In the genomic region with DNA sequence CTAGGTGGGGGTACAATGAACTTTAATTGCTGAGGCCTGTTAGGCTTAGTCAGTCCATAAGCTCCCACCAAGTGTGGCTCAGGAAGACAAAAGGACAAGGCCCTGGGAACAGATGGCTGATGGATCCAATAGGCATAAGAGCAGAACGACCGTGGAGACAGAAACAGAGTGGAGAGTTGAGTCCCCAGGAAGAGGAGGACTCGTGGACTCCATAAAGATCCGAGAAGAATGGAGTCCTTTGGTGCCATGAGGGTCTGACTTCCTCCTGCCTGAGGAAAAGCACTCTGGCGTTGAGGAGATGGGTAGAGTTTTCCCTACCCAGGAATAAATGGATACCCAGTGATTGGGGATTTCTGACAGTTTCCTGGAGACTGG, we compare ENCODE assay signal across 8 mouse cellular contexts. TPM values are rescaled to one million over a fixed set of nuclear protein-coding genes. Genes with fewer than 3 reads are reported as not detected.
DNase-seq lines count a peak whose midpoint lies in the region; ATAC-seq lines count a peak whose summit lies in the region.

No protein-coding gene starts in this region.

- DNase-seq in lung, postnatal 10 days, result no peak
- DNase-seq in B cell, adult 2 months, result no peak
- DNase-seq in spleen, adult 12 weeks (ENCODE audit: low spot score), result no peak
- DNase-seq in layer of hippocampus, postnatal 10 days (ENCODE audit: low spot score in 2 of 2), result no peak

- H3K4me3 ChIP-seq in lung, embryonic 15.5 days, result peak overlapping the region; percentile 75
- H3K4me3 ChIP-seq in forebrain, embryonic 13.5 days, result peak overlapping the region; percentile 68
- H3K4me3 ChIP-seq in limb, embryonic 15.5 days, result peak overlapping the region; percentile 66
- peak overlapping the region; percentile 57; the same call in 1 of the 2 replicates for H3K4me3 ChIP-seq in stomach, embryonic 14.5 days (ENCODE audit: low read depth, low read length)

- WGBS in lung, embryonic 15.5 days, result 25% methylated on average over 5 of the region's 5 CpGs
- WGBS in forebrain, embryonic 13.5 days, result 19% methylated on average over 5 of the region's 5 CpGs
- WGBS in limb, embryonic 15.5 days, result 23% methylated on average over 5 of the region's 5 CpGs
- WGBS in stomach, embryonic 14.5 days, result 30% methylated on average over 5 of the region's 5 CpGs

- H3K27me3 ChIP-seq in lung, embryonic 15.5 days, result no peaks in the 10 kb centered on the region
- H3K27me3 ChIP-seq in forebrain, embryonic 13.5 days, result peaks cover 4% of the 10 kb centered on the region; the same call in 1 of the 2 replicates
- no peaks in the 10 kb centered on the region for H3K27me3 ChIP-seq in limb, embryonic 15.5 days
- no peaks in the 10 kb centered on the region for H3K27me3 ChIP-seq in stomach, embryonic 14.5 days (ENCODE audit: control insufficient read depth, insufficient read depth, low read length)

- no peaks in the 10 kb centered on the region for H3K9me3 ChIP-seq in lung, embryonic 15.5 days
- 0 out of 2 replicates have a peak, but pooled peaks cover 12% of the 10 kb centered on the region for H3K9me3 ChIP-seq in forebrain, embryonic 13.5 days (replicated peaks)
- H3K9me3 ChIP-seq in limb, embryonic 15.5 days, result no peaks in the 10 kb centered on the region
- H3K9me3 ChIP-seq in stomach, embryonic 14.5 days (ENCODE audit: control insufficient read depth, low read depth, low read length), result peaks cover under 1% of the 10 kb centered on the region

- peaks cover 29% of the 10 kb centered on the region for H3K4me1 ChIP-seq in lung, embryonic 15.5 days
- H3K4me1 ChIP-seq in forebrain, embryonic 13.5 days, result peaks cover 35% of the 10 kb centered on the region
- peaks cover 46% of the 10 kb centered on the region for H3K4me1 ChIP-seq in limb, embryonic 15.5 days
- H3K4me1 ChIP-seq in stomach, embryonic 14.5 days (ENCODE audit: control insufficient read depth, insufficient read depth, low read length), result peaks cover 16% of the 10 kb centered on the region

- peak overlapping the region; percentile 94 for H3K4me2 ChIP-seq in lung, embryonic 15.5 days
- H3K4me2 ChIP-seq in forebrain, embryonic 13.5 days, result peak overlapping the region; percentile 87
- H3K4me2 ChIP-seq in limb, embryonic 15.5 days, result peak overlapping the region; percentile 67
- H3K4me2 ChIP-seq in stomach, embryonic 14.5 days (replicated peaks; ENCODE audit: low read depth, low read length), result peak overlapping the region; percentile 86; the same call in 1 of the 2 replicates

- H3K27ac ChIP-seq in lung, embryonic 15.5 days, result peak overlapping the region; percentile 78
- H3K27ac ChIP-seq in forebrain, embryonic 13.5 days, result peak overlapping the region; percentile 76
- peak overlapping the region; percentile 88 for H3K27ac ChIP-seq in limb, embryonic 15.5 days
- H3K27ac ChIP-seq in stomach, embryonic 14.5 days (ENCODE audit: low read length), result peak overlapping the region; percentile 61

- ATAC-seq in lung, embryonic 15.5 days (ENCODE audit: borderline replicate concordance, extremely low read depth, low FRiP score, low TSS enrichment), result no peak
- ATAC-seq in forebrain, embryonic 13.5 days, result peak; percentile 32; the same call in 1 of the 2 replicates
- no peak for ATAC-seq in limb, embryonic 15.5 days (ENCODE audit: insufficient number of reproducible peaks, low FRiP score, low TSS enrichment, low read depth)
- no peak for ATAC-seq in stomach, embryonic 14.5 days (ENCODE audit: insufficient number of reproducible peaks, insufficient read depth, low FRiP score, low read depth)

- 0 out of 2 replicates have a peak overlapping the region, but pooled peaks have one; percentile 87 for H3K9ac ChIP-seq in lung, embryonic 15.5 days
- peak overlapping the region; percentile 96 for H3K9ac ChIP-seq in forebrain, embryonic 13.5 days
- no peak overlapping the region for H3K9ac ChIP-seq in limb, embryonic 15.5 days
- H3K9ac ChIP-seq in stomach, embryonic 14.5 days (replicated peaks; ENCODE audit: low read depth, low read length), result no peak overlapping the region

- no peaks in the 10 kb centered on the region for H3K36me3 ChIP-seq in lung, embryonic 15.5 days
- H3K36me3 ChIP-seq in forebrain, embryonic 13.5 days (ENCODE audit: poor library complexity, severe bottlenecking), result no peaks in the 10 kb centered on the region
- H3K36me3 ChIP-seq in limb, embryonic 15.5 days, result no peaks in the 10 kb centered on the region
- H3K36me3 ChIP-seq in stomach, embryonic 14.5 days (ENCODE audit: control insufficient read depth, insufficient read depth, low read length), result no peaks in the 10 kb centered on the region

RNA-seq across cellular contexts. Expression of gene Npr2, which starts 1.1 kb away (rescaled TPM):
- polyA plus RNA-seq in lung, embryonic 15.5 days (2015; fragmentation: Nextera tagmentation; extraction: Ambion mirVana), result 9.6 and 10.6 TPM in 2 replicates
- polyA plus RNA-seq in forebrain, embryonic 13.5 days (2015; fragmentation: Nextera tagmentation; extraction: Ambion mirVana), result 9.1 and 10.7 TPM in 2 replicates
- polyA plus RNA-seq in limb, embryonic 15.5 days (2015; fragmentation: Nextera tagmentation; extraction: Ambion mirVana), result 16.8 and 22.2 TPM in 2 replicates
- 13.3 and 17.3 TPM in 2 replicates for polyA plus RNA-seq in stomach, embryonic 14.5 days (2014; fragmentation: Nextera tagmentation; extraction: Ambion mirVana)
- 10 to 100 TPM; 47.8 to 49.0 TPM for total RNA-seq in layer of hippocampus, postnatal 10 days (2021)

RNA-seq across cellular contexts. Expression of gene Spag8, which starts 22.7 kb away (rescaled TPM):
- polyA plus RNA-seq in lung, embryonic 15.5 days (2015; fragmentation: Nextera tagmentation; extraction: Ambion mirVana), result 3.9 TPM in 2 replicates
- 3.9 and 6.8 TPM in 2 replicates for polyA plus RNA-seq in forebrain, embryonic 13.5 days (2015; fragmentation: Nextera tagmentation; extraction: Ambion mirVana)
- 0.36 and 0.47 TPM in 2 replicates for polyA plus RNA-seq in limb, embryonic 15.5 days (2015; fragmentation: Nextera tagmentation; extraction: Ambion mirVana)
- polyA plus RNA-seq in stomach, embryonic 14.5 days (2014; fragmentation: Nextera tagmentation; extraction: Ambion mirVana), result 0.70 and 1.7 TPM in 2 replicates
- 1 to 10 TPM; 2.1 to 2.3 TPM for total RNA-seq in layer of hippocampus, postnatal 10 days (2021)

RNA-seq across cellular contexts. Expression of gene Hint2, which starts 25.6 kb away (rescaled TPM):
- polyA plus RNA-seq in lung, embryonic 15.5 days (2015; fragmentation: Nextera tagmentation; extraction: Ambion mirVana), result 110 and 114 TPM in 2 replicates
- 75.6 and 79.2 TPM in 2 replicates for polyA plus RNA-seq in forebrain, embryonic 13.5 days (2015; fragmentation: Nextera tagmentation; extraction: Ambion mirVana)
- polyA plus RNA-seq in limb, embryonic 15.5 days (2015; fragmentation: Nextera tagmentation; extraction: Ambion mirVana), result 75.3 and 81.9 TPM in 2 replicates
- polyA plus RNA-seq in stomach, embryonic 14.5 days (2014; fragmentation: Nextera tagmentation; extraction: Ambion mirVana), result 103 and 112 TPM in 2 replicates
- 10 to 100 TPM; 30.9 to 34.0 TPM for total RNA-seq in layer of hippocampus, postnatal 10 days (2021)

RNA-seq across cellular contexts. Expression of gene Tmem8b, which starts 38.1 kb away (rescaled TPM):
- polyA plus RNA-seq in lung, embryonic 15.5 days (2015; fragmentation: Nextera tagmentation; extraction: Ambion mirVana), result 4.2 and 4.9 TPM in 2 replicates
- 12.1 and 13.8 TPM in 2 replicates for polyA plus RNA-seq in forebrain, embryonic 13.5 days (2015; fragmentation: Nextera tagmentation; extraction: Ambion mirVana)
- 4.2 and 5.3 TPM in 2 replicates for polyA plus RNA-seq in limb, embryonic 15.5 days (2015; fragmentation: Nextera tagmentation; extraction: Ambion mirVana)
- polyA plus RNA-seq in stomach, embryonic 14.5 days (2014; fragmentation: Nextera tagmentation; extraction: Ambion mirVana), result 4.5 and 5.6 TPM in 2 replicates
- 10 to 100 TPM; 49.4 to 50.5 TPM for total RNA-seq in layer of hippocampus, postnatal 10 days (2021)

RNA-seq across cellular contexts. Expression of gene Fam221b, which starts 38.3 kb away (rescaled TPM):
- 2.1 and 2.3 TPM in 2 replicates for polyA plus RNA-seq in lung, embryonic 15.5 days (2015; fragmentation: Nextera tagmentation; extraction: Ambion mirVana)
- polyA plus RNA-seq in forebrain, embryonic 13.5 days (2015; fragmentation: Nextera tagmentation; extraction: Ambion mirVana), result 2.1 and 2.9 TPM in 2 replicates
- polyA plus RNA-seq in limb, embryonic 15.5 days (2015; fragmentation: Nextera tagmentation; extraction: Ambion mirVana), result 2.9 TPM in 2 replicates
- polyA plus RNA-seq in stomach, embryonic 14.5 days (2014; fragmentation: Nextera tagmentation; extraction: Ambion mirVana), result 3.7 and 4.2 TPM in 2 replicates
- 1 to 10 TPM in 1 of 2 experiments, under 1 TPM in 1; 0.53 to 1.0 TPM for total RNA-seq in layer of hippocampus, postnatal 10 days (2021)

Comparison
In these comparisons a context has a peak if more than half of its experiments do, and no peak if none do; other contexts are left out.
1. H3K9ac ChIP-seq: peak in lung, embryonic 15.5 days (single experiment) and forebrain, embryonic 13.5 days (single experiment); none in limb, embryonic 15.5 days (single experiment) and stomach, embryonic 14.5 days (single experiment).
2. Peak in every context shown above with its lines, with median percentiles within 50 percentile points of each other: H3K27ac ChIP-seq, H3K4me2 ChIP-seq and H3K4me3 ChIP-seq.